Mouse (Mus musculus) liver, postnatal 0 days (tissue): Measurements from ENCODE around the gene Myo5c. TPM values are rescaled to one million over a fixed set of nuclear protein-coding genes. Genes with fewer than 3 reads are reported as not detected.

Source experiments
- ATAC-seq: fragments of 200-750 bp; cut with Nextera tagmentation; 2 replicates; pipeline ENCODE4 v1.8.0; 2017; ENCODE audit warnings: mild to moderate bottlenecking, moderate library complexity
- DNase-seq: peaks from one replicate; pipeline ENCODE4 v3.0.0-alpha.2; 2016
- H3K27ac ChIP-seq: fragments of 300-500 bp; sonication (generic); 2 replicates; pipeline ENCODE4 v1.5.1; 2014; ENCODE audit warnings: antibody characterized with exemption, moderate library complexity, mild to moderate bottlenecking, low read depth
- H3K27me3 ChIP-seq: fragments of 300-500 bp; sonication (generic); 2 replicates; pipeline ENCODE4 v1.6.1; 2014; ENCODE audit warnings: low read length, control low read depth, mixed read lengths; ENCODE audit not compliant: insufficient read depth
- H3K36me3 ChIP-seq: fragments of 300-500 bp; sonication (generic); replicated peaks from 2 replicates; pipeline ENCODE4 v1.6.1; 2014; ENCODE audit warnings: mild to moderate bottlenecking, control low read depth, low read length, moderate library complexity, mixed read lengths; ENCODE audit not compliant: insufficient read depth
- H3K4me1 ChIP-seq: fragments of 300-500 bp; sonication (generic); 2 replicates; pipeline ENCODE4 v1.6.1; 2014; ENCODE audit warnings: antibody characterized with exemption, mild to moderate bottlenecking, control low read depth; ENCODE audit not compliant: insufficient read depth
- H3K4me2 ChIP-seq: fragments of 300-500 bp; sonication (generic); 2 replicates; pipeline ENCODE4 v1.6.1; 2014; ENCODE audit warnings: low read depth, mild to moderate bottlenecking, low read length, moderate library complexity, mixed read lengths
- H3K4me3 ChIP-seq: fragments of 300-500 bp; sonication (generic); 2 replicates; pipeline ENCODE4 v1.5.1; 2014; ENCODE audit warnings: low read depth, low read length
- H3K9ac ChIP-seq: fragments of 300-500 bp; sonication (generic); replicated peaks from 2 replicates; pipeline ENCODE4 v1.6.1; 2014; ENCODE audit warnings: mild to moderate bottlenecking, moderate library complexity
- H3K9me3 ChIP-seq: fragments of 300-500 bp; sonication (generic); 2 replicates; pipeline ENCODE4 v1.6.1; 2016; ENCODE audit warnings: mild to moderate bottlenecking, control low read depth, low read length, mixed read lengths
- CTCF ChIP-seq: sonication (generic); IDR thresholded peaks from 2 replicates; pipeline ENCODE4 v1.5.1; 2016; ENCODE audit warnings: antibody characterized with exemption, low read depth
- EP300 ChIP-seq: IDR thresholded peaks from 2 replicates; pipeline ENCODE4 v1.6.1; 2016; ENCODE audit warnings: antibody characterized with exemption, low read depth, mild to moderate bottlenecking
- WGBS: fragments of 180-500 bp; shearing (Covaris S2); extraction: QIAGEN DNeasy Blood & Tissue Kit; methylation state at CpG from one replicate; pipeline ENCODE4 v1.1.7; 2014; ENCODE audit not compliant: insufficient replicate concordance; 5-methylcytosine and 5-hydroxymethylcytosine counted together
- polyA plus RNA-seq: library from polyadenylated mRNA; unstranded; fragments of >200 nt; fragmentation: Nextera tagmentation; extraction: Ambion mirVana; gene quantifications from 2 replicates; pipeline ENCODE4 v1.2.1, GENCODE M21; 2015

Gene Myo5c
- polyA plus RNA-seq, 1 experiment from 2014 or later = 0.48 TPM

DNA sequence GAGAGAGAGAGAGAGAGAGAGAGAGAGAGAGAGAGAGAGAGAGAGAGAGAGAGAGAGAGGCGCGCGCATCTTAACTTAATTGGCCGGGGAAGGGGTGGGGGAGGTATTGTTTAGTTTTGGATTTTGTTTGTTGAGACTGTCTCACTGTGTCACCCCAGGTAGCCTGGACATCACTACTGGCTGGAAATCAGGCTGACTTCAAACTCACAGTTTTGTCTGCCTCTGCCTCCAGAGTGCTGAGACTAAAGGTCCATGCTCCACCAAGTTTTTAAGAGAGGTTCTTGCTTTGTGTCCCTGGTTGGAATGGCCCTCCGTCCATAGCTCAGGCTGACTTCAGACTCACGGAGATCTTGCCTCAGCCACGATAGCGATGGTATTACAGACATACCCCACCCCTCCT is 1.0 kb downstream of the Myo5c start:
- ATAC-seq = no peak
- H3K9ac ChIP-seq = no peak overlapping the region
- no peaks in the 10 kb centered on the region; the same call in 1 of the 2 replicates for H3K4me1 ChIP-seq
- DNase-seq = no peak
- no peak overlapping the region for H3K4me3 ChIP-seq
- peaks cover 10% of the 10 kb centered on the region for H3K27me3 ChIP-seq
- no peak overlapping the region for H3K27ac ChIP-seq
- 57% methylated on average over 8 of the region's 8 CpGs for WGBS
- no peak overlapping the region for H3K4me2 ChIP-seq
- no peaks in the 10 kb centered on the region for H3K36me3 ChIP-seq
- no peaks in the 10 kb centered on the region for H3K9me3 ChIP-seq
- TF ChIP-seq EP300 (no peak), CTCF (no peak)

DNA sequence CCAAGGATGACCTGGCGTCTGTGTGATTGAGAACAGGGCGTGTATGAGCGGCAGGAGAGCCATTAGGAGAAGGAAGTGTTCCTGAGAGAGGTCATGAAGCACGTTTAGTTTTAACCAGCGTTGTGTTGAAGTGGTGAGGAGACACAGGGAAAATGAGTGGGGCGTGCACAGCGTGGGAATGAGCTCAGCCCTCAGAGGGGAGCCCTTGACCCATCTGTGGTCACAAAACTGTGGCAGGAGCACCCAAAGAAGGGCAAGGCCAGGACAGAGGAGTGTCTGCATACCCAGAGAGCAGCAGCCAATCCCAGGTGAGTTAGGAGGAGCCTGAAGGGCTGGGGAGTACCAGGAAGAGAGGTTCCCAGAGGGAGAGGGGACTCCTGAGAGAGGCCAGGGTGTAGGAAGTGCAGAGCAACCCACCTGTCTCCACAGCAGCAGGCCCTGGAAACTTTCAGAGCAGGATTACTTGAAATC is 2.5 kb downstream of the Myo5c start:
- WGBS = 52% methylated on average over 7 of the region's 7 CpGs
- no peaks in the 10 kb centered on the region for H3K36me3 ChIP-seq
- no peak overlapping the region for H3K27ac ChIP-seq
- ATAC-seq (no peak), DNase-seq (no peak)
- H3K4me3 ChIP-seq = no peak overlapping the region
- no peak overlapping the region for H3K9ac ChIP-seq
- H3K4me2 ChIP-seq = no peak overlapping the region
- peaks cover 10% of the 10 kb centered on the region for H3K27me3 ChIP-seq
- H3K9me3 ChIP-seq = no peaks in the 10 kb centered on the region
- TF ChIP-seq EP300 (no peak), CTCF (no peak)
- H3K4me1 ChIP-seq = no peaks in the 10 kb centered on the region; the same call in 1 of the 2 replicates

DNA sequence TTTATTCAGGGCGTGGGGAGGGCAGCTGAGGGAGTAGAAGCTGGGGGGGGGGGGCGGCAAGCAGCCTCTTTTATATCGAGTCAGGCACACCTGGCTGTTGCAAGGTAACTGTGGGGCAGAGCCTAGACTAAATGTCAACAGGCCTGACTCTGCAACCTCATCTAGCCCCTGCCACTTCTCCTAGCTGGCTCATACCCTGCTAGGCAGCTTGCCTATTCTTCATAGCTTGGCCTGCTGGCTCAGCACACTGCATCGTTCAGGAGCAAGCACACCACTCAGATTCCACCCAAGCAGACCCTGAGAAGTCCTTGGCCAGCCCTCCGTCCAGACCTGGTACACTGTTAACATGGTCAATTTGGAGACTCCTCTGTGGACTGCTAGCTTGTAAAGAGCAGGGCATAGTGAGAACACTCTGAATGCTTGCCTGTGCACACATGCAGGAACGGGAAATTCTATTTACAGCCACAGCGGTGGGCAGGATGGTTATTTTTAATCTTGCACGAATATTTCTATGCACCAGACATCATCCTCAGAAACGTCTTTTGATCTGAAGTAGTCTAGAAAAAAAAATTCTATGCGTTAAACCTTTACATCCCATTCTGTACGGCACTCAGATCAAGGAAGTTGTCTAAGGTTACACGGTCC is 3.3 kb downstream of the Myo5c start:
- Histone ChIP-seq H3K36me3 (no peaks in the 10 kb centered on the region), H3K27ac (no peak overlapping the region), H3K4me2 (no peak overlapping the region), H3K9ac (no peak overlapping the region), H3K9me3 (no peaks in the 10 kb centered on the region), H3K4me3 (no peak overlapping the region), H3K4me1 (no peaks in the 10 kb centered on the region; the same call in 1 of the 2 replicates), H3K27me3 (peaks cover 10% of the 10 kb centered on the region)
- no peak for DNase-seq
- ATAC-seq = no peak
- TF ChIP-seq EP300 (no peak), CTCF (no peak)
- 70% methylated on average over 11 of the region's 12 CpGs for WGBS

DNA sequence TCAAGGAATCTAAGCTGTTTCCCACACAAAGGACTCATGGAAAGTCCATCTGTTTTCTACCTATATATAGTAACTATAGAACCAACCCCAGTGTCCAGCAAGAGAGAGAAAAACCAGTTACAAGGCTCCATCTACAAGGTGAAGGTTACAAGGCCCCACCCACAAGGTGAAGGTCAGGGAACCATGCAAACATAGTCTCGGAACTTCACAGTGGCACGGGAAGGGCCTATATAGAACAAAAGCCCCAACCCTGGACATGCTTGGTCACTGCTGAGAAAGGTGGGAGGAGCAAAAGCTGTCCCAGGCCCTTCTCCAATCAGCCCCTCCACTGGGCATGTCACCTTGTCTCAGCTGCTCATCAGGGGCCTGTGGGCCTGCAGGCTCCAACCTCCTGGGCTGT is 3.9 kb downstream of the Myo5c start:
- peaks cover 10% of the 10 kb centered on the region for H3K27me3 ChIP-seq
- no peak overlapping the region for H3K9ac ChIP-seq
- ATAC-seq = no peak
- H3K4me2 ChIP-seq = no peak overlapping the region
- TF ChIP-seq CTCF (no peak), EP300 (no peak)
- DNase-seq = no peak
- no peak overlapping the region for H3K4me3 ChIP-seq
- WGBS = 48% methylated on average over 2 of the region's 2 CpGs
- H3K9me3 ChIP-seq = no peaks in the 10 kb centered on the region
- no peaks in the 10 kb centered on the region for H3K36me3 ChIP-seq
- no peaks in the 10 kb centered on the region; the same call in 1 of the 2 replicates for H3K4me1 ChIP-seq
- no peak overlapping the region for H3K27ac ChIP-seq

DNA sequence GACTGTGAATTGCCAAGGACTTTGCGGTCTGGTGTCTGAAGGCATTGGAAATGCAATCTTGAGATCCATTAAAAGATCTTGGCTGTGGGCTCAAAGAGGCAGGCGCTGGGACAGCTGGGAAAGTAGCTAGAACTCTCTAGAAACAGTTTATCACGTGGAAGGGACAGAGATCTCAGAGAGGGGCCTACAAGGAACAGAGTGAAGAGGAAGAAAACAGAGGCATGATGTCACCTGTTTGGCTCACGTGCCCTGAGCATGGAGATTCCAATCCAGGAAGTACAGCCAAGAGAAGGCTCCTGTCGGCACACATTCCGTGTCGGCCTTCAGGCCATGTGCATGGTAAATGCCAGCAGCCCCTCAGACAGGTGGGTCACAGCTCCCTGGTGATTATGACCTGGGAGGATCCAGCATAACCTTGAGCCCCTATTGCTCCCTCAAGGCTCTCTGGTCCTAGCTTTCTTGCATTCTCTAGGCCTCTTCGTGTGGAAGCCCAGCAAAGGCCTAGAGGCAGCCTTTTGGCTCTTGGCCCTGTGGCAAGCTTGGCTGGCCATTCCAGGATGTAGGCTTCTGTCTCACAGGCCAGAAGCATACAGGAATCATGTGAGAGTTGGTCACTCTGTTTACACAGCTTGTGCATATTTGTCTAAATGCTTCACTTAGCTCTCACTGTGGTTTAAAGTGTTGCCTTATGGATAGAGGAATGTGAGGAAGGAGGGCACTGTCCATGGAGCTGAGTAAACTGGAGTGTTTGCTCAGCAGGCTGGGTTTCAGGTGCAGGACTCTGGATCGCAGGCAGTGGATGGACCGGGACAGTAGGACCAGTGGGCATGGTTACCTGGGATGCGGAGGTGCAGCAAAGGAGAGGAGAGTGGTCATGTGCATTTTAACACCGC is 4.8 kb downstream of the Myo5c start:
- H3K27me3 ChIP-seq = peaks cover 10% of the 10 kb centered on the region
- DNase-seq = no peak
- no peaks in the 10 kb centered on the region for H3K9me3 ChIP-seq
- WGBS = 65% methylated on average over 12 of the region's 12 CpGs
- no peak overlapping the region for H3K4me2 ChIP-seq
- no peak for TF ChIP-seq EP300
- TF ChIP-seq CTCF = no peak
- peak; percentile 93 for ATAC-seq
- H3K9ac ChIP-seq = no peak overlapping the region
- 0 out of 2 replicates have a peak overlapping the region, but pooled peaks have one; percentile 13 for H3K27ac ChIP-seq
- H3K4me3 ChIP-seq = no peak overlapping the region
- no peaks in the 10 kb centered on the region for H3K36me3 ChIP-seq
- H3K4me1 ChIP-seq = no peaks in the 10 kb centered on the region; the same call in 1 of the 2 replicates

DNA sequence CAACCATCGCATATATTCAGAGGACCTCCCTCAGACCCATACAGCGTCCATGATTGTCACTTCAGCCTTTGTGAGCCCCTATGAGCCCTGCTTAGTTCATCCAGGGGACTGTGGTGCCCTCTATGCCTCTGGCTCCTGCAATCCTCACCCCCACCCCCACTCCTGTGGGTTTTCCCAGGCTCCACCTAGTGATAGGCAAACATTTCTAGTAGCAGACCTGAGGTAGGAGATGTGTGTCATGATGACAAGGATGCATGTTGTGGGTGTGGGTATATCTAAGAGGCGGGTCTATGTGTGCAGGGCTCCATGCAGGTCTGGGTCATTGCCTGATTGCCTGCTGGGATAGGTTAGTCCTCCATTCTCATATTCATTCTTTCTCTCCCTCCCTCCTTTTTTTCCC is 6.4 kb downstream of the Myo5c start:
- ATAC-seq (no peak), DNase-seq (no peak)
- Histone ChIP-seq H3K4me3 (no peak overlapping the region), H3K9me3 (no peaks in the 10 kb centered on the region), H3K9ac (no peak overlapping the region), H3K4me1 (no peaks in the 10 kb centered on the region; the same call in 1 of the 2 replicates), H3K27ac (no peak overlapping the region), H3K4me2 (no peak overlapping the region), H3K36me3 (no peaks in the 10 kb centered on the region), H3K27me3 (no peaks in the 10 kb centered on the region)
- TF ChIP-seq CTCF (no peak), EP300 (no peak)
- 73% methylated on average over 3 of the region's 3 CpGs for WGBS
